Mouse (Mus musculus): ENCODE results near the gene Chga.

- TF ChIP-seq GATA1 (IDR thresholded peaks at IDR 0.05; ENCODE audit: low read length) = no peak
- no peak for TF ChIP-seq TAL1 (IDR thresholded peaks at IDR 0.05; ENCODE audit: low read length)
Observed at GRCm38 (mm10) chr12:102517647-102518046, 37.1 kb upstream of the Chga start.
